Mouse (Mus musculus) 3T3-L1 (cell line): Measurements from ENCODE around the gene Pfdn4.
"Not testable (repeated sequence)": the region's sequence is repeated elsewhere in the genome, so short reads cannot be mapped to it uniquely, and the experiment has no call there.

Experiments
- DNase-seq: peaks from one replicate; pipeline ENCODE4 v3.0.0-alpha.2; 2015; ENCODE audit warnings: low read depth, low spot score

The Pfdn4 gene

GRCm38 (mm10) chr2:170496154-170496930 lies at the start of gene Pfdn4:
Gene Pfdn4 (plus strand): TSS chr2:170496428.
- no peak for DNase-seq

GRCm38 (mm10) chr2:170446843-170447383 lies 49.3 kb upstream of the Pfdn4 start:
- DNase-seq: peak; percentile 42

GRCm38 (mm10) chr2:170447651-170448050 lies 48.6 kb upstream of the Pfdn4 start:
- no peak for DNase-seq

- DNase-seq: peak; percentile 88
Measured at GRCm38 (mm10) chr2:170450933-170451332, 45.3 kb upstream of the Pfdn4 start.

GRCm38 (mm10) chr2:170453809-170454208 lies 42.4 kb upstream of the Pfdn4 start:
- DNase-seq: not testable (repeated sequence)

- no peak for DNase-seq
Measured at GRCm38 (mm10) chr2:170459183-170459582, 37.0 kb upstream of the Pfdn4 start.

- no peak for DNase-seq
Measured at GRCm38 (mm10) chr2:170459805-170460204, 36.4 kb upstream of the Pfdn4 start.

GRCm38 (mm10) chr2:170461652-170462051 lies 34.6 kb upstream of the Pfdn4 start:
- no peak for DNase-seq

- no peak for DNase-seq
Measured at GRCm38 (mm10) chr2:170464817-170465216, 31.4 kb upstream of the Pfdn4 start.

GRCm38 (mm10) chr2:170468009-170468408 lies 28.2 kb upstream of the Pfdn4 start:
- DNase-seq: peak; percentile 56

GRCm38 (mm10) chr2:170469616-170470308 lies 26.5 kb upstream of the Pfdn4 start:
- peak; percentile 92 for DNase-seq

- no peak for DNase-seq
Measured at GRCm38 (mm10) chr2:170470591-170470990, 25.6 kb upstream of the Pfdn4 start.

- no peak for DNase-seq
Measured at GRCm38 (mm10) chr2:170474125-170474524, 22.1 kb upstream of the Pfdn4 start.

GRCm38 (mm10) chr2:170475164-170475563 lies 21.1 kb upstream of the Pfdn4 start:
- DNase-seq: no peak

- DNase-seq: no peak
Measured at GRCm38 (mm10) chr2:170476215-170476614, 20.0 kb upstream of the Pfdn4 start.

GRCm38 (mm10) chr2:170476643-170477042 lies 19.6 kb upstream of the Pfdn4 start:
- DNase-seq: no peak

GRCm38 (mm10) chr2:170482019-170482540 lies 14.1 kb upstream of the Pfdn4 start:
- no peak for DNase-seq

GRCm38 (mm10) chr2:170483914-170484313 lies 12.3 kb upstream of the Pfdn4 start:
- no peak for DNase-seq

GRCm38 (mm10) chr2:170487202-170487601 lies 9.0 kb upstream of the Pfdn4 start:
- no peak for DNase-seq

GRCm38 (mm10) chr2:170487890-170488502 lies 8.2 kb upstream of the Pfdn4 start:
- DNase-seq: peak; percentile 32

- DNase-seq: no peak
Measured at GRCm38 (mm10) chr2:170494784-170495710, 1.2 kb upstream of the Pfdn4 start.
